Comparison of ENCODE assay signal across 29 mouse cellular contexts in the genomic region with DNA sequence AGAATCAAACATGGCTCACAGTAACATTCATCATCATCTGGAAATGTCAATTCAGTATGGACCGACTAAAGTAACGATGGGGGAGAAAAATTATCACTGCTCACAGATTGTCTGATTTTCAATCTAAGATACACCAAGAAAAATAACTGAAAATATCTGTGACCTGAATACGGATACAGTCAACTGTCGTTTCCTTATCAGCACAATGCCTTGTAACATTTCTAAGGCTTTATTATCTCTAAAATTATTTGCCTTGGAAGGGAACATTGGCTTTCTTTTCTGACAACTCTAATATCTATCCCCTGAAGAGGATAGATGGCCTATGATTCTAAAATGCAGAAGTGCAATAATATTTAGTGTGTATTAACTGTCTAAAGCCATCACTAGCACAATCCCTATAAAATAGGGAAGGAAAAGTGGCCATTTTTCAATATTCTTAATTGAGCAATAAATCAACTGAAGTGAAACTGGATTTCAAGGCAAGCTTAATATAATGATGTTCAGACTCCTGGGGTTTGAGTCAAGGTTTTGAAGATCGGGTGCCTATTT.
A peak's percentile ranks its signal among the peaks of the same experiment; 100 is the strongest.
DNase-seq lines count a peak whose midpoint lies in the region; ATAC-seq and TF ChIP-seq lines count a peak whose summit lies in the region.
"Had no signal": no experiment of that assay in that cellular context is flagged by ENCODE, and none has a peak within 500 bp of the region (broad histone marks: within the 10 kb centered on the region; RNA-seq: fewer than 3 reads in every experiment).

No protein-coding gene starts in this region.

- no peak for TF ChIP-seq POLR2A in bone marrow macrophage, adult 2 months (IDR thresholded peaks at IDR 0.05; ENCODE audit: borderline replicate concordance, low read depth, low read length)

- H3K4me2 ChIP-seq in forebrain, embryonic 16.5 days (ENCODE audit: low read length), result no peak overlapping the region
- H3K4me2 ChIP-seq: embryonic facial prominence, embryonic 13.5 days; forebrain, embryonic 13.5 days; heart, embryonic 12.5 days; heart, embryonic 15.5 days; hindbrain, embryonic 14.5 days had no signal

- no peaks in the 10 kb centered on the region for H3K27me3 ChIP-seq in G1E (ENCODE audit: insufficient read depth, low read length)
- H3K27me3 ChIP-seq in heart, embryonic 10.5 days (ENCODE audit: insufficient read depth, poor library complexity, severe bottlenecking), result no peaks in the 10 kb centered on the region
- no peaks in the 10 kb centered on the region for H3K27me3 ChIP-seq in forebrain, embryonic 16.5 days (replicated peaks; ENCODE audit: control insufficient read depth, insufficient read depth, low read length)
- H3K27me3 ChIP-seq: embryonic facial prominence, embryonic 13.5 days; forebrain, embryonic 13.5 days; heart, embryonic 12.5 days; heart, embryonic 15.5 days had no signal

- no peak for DNase-seq in G1E (ENCODE audit: low spot score)
- no peak for DNase-seq in heart, embryonic 10.5 days (ENCODE audit: low spot score)
- DNase-seq in testis, postnatal 10 days (ENCODE audit: low spot score), result no peak
- DNase-seq: adrenal gland, postnatal 10 days; adrenal gland, postnatal 36 days; cerebellum, adult 11 months; cerebellum, adult 2 months; cerebellum, adult 9-11 months; cerebellum, postnatal 25 days; embryo, embryonic 11 days; gastrocnemius, postnatal 25 days; heart, postnatal 10 days; heart, postnatal 36 days had no signal

- no peak overlapping the region for H3K9ac ChIP-seq in forebrain, embryonic 16.5 days (replicated peaks; ENCODE audit: low read depth, low read length)
- H3K9ac ChIP-seq: embryonic facial prominence, embryonic 13.5 days; forebrain, embryonic 13.5 days; heart, embryonic 12.5 days; heart, embryonic 15.5 days; hindbrain, embryonic 14.5 days had no signal

- no peaks in the 10 kb centered on the region for H3K36me3 ChIP-seq in G1E (replicated peaks)
- no peaks in the 10 kb centered on the region for H3K36me3 ChIP-seq in heart, embryonic 10.5 days
- no peaks in the 10 kb centered on the region for H3K36me3 ChIP-seq in forebrain, embryonic 16.5 days (ENCODE audit: control insufficient read depth, insufficient read depth)
- H3K36me3 ChIP-seq: embryonic facial prominence, embryonic 10.5 days; embryonic facial prominence, embryonic 13.5 days; forebrain, embryonic 10.5 days; heart, embryonic 12.5 days; heart, embryonic 15.5 days had no signal

- H3K9me3 ChIP-seq in G1E (replicated peaks), result no peaks in the 10 kb centered on the region
- H3K9me3 ChIP-seq in heart, embryonic 10.5 days, result no peaks in the 10 kb centered on the region
- no peaks in the 10 kb centered on the region for H3K9me3 ChIP-seq in forebrain, embryonic 16.5 days (ENCODE audit: control insufficient read depth, low read length)
- H3K9me3 ChIP-seq: embryonic facial prominence, embryonic 10.5 days; embryonic facial prominence, embryonic 13.5 days; forebrain, embryonic 10.5 days; forebrain, embryonic 13.5 days; heart, embryonic 12.5 days; heart, embryonic 15.5 days had no signal

- peak; percentile 52 for ATAC-seq in G1E (ENCODE audit: extremely low read depth, insufficient number of reproducible peaks, low FRiP score, poor library complexity, severe bottlenecking)
- peak; percentile 75 for ATAC-seq in granulocyte monocyte progenitor cell, adult 5-6 weeks (replicated peaks; ENCODE audit: poor library complexity, severe bottlenecking)
- peak; percentile 77 for ATAC-seq in megakaryocyte, adult 5-6 weeks (ENCODE audit: poor library complexity, severe bottlenecking)
- no peak for ATAC-seq in forebrain, embryonic 16.5 days
- ATAC-seq: CD4-positive, CD25-positive, alpha-beta regulatory T cell, adult 4 months; forebrain, embryonic 13.5 days; hindbrain, postnatal 0 days; inflammation-experienced regulatory T-cells, adult 6 months; intestine, postnatal 0 days; Patski had no signal

- peaks cover 58% of the 10 kb centered on the region for H3K4me1 ChIP-seq in G1E (ENCODE audit: insufficient read depth, low read depth, low read length)
- peaks cover 64% of the 10 kb centered on the region for H3K4me1 ChIP-seq in bone marrow macrophage, adult 2 months (ENCODE audit: control insufficient read depth, insufficient read depth, low read length)
- no peaks in the 10 kb centered on the region for H3K4me1 ChIP-seq in heart, embryonic 10.5 days
- H3K4me1 ChIP-seq in forebrain, embryonic 16.5 days (replicated peaks; ENCODE audit: control insufficient read depth, insufficient read depth, low read length), result no peaks in the 10 kb centered on the region
- H3K4me1 ChIP-seq: embryonic facial prominence, embryonic 10.5 days; embryonic facial prominence, embryonic 13.5 days; forebrain, embryonic 10.5 days; forebrain, embryonic 13.5 days; heart, embryonic 12.5 days; heart, embryonic 15.5 days had no signal

- H3K4me3 ChIP-seq in G1E (ENCODE audit: low read depth, low read length), result no peak overlapping the region
- no peak overlapping the region for H3K4me3 ChIP-seq in bone marrow macrophage, adult 2 months (ENCODE audit: insufficient read depth, low read length)
- no peak overlapping the region for H3K4me3 ChIP-seq in heart, embryonic 10.5 days
- no peak overlapping the region for H3K4me3 ChIP-seq in forebrain, embryonic 16.5 days (replicated peaks; ENCODE audit: low read length)
- H3K4me3 ChIP-seq: embryonic facial prominence, embryonic 10.5 days; embryonic facial prominence, embryonic 13.5 days; forebrain, embryonic 10.5 days; forebrain, embryonic 13.5 days; heart, embryonic 12.5 days; heart, embryonic 15.5 days had no signal

- peak overlapping the region; percentile 94 for H3K27ac ChIP-seq in bone marrow macrophage, adult 2 months (ENCODE audit: insufficient read depth, low read depth, low read length)
- H3K27ac ChIP-seq in heart, embryonic 10.5 days, result no peak overlapping the region
- H3K27ac ChIP-seq in forebrain, embryonic 16.5 days (ENCODE audit: low read length), result no peak overlapping the region
- H3K27ac ChIP-seq: embryonic facial prominence, embryonic 10.5 days; embryonic facial prominence, embryonic 13.5 days; forebrain, embryonic 10.5 days; forebrain, embryonic 13.5 days; heart, embryonic 15.5 days; hindbrain, embryonic 14.5 days; hindbrain, postnatal 0 days had no signal

- TF ChIP-seq CTCF in G1E (IDR thresholded peaks at IDR 0.05; ENCODE audit: low read depth, low read length), result no peak
- no peak for TF ChIP-seq CTCF in bone marrow macrophage, adult 2 months (IDR thresholded peaks at IDR 0.05; ENCODE audit: low read depth, low read length)

- WGBS in heart, embryonic 10.5 days, result 81% methylated on average over 5 of the region's 5 CpGs
- 90% methylated on average over 5 of the region's 5 CpGs for WGBS in forebrain, embryonic 16.5 days
